Mouse (Mus musculus): ENCODE measurements at regions not wholly inside any gene's neighbourhood (a gene's known extent, or its start where the extent isn't known, plus 50 kb on each side); places are given as distances from the start of the nearest gene placed in this dataset.

- Histone ChIP-seq H3K4me3 (ENCODE audit: low read depth, low read length) (no peak overlapping the region), H3K27ac (ENCODE audit: low read depth, low read length) (no peak overlapping the region), H3K4me1 (replicated peaks; ENCODE audit: control insufficient read depth, insufficient read depth, low read length) (no peaks in the 10 kb centered on the region), H3K9me3 (ENCODE audit: control insufficient read depth) (no peaks in the 10 kb centered on the region), H3K27me3 (replicated peaks; ENCODE audit: control insufficient read depth, insufficient read depth, low read length) (no peaks in the 10 kb centered on the region), H3K4me2 (replicated peaks; ENCODE audit: low read depth) (no peak overlapping the region), H3K36me3 (ENCODE audit: control insufficient read depth, insufficient read depth) (no peaks in the 10 kb centered on the region), H3K9ac (ENCODE audit: low read depth, low read length) (no peak overlapping the region)
- ATAC-seq: no peak
- 51% methylated on average over 7 of the region's 7 CpGs for WGBS
- no peak for TF ChIP-seq CTCF (IDR thresholded peaks at IDR 0.05; ENCODE audit: low read depth)
Observed at GRCm38 (mm10) chr10:60948983-60949677, 117.7 kb upstream of the Unc5b start.

DNA sequence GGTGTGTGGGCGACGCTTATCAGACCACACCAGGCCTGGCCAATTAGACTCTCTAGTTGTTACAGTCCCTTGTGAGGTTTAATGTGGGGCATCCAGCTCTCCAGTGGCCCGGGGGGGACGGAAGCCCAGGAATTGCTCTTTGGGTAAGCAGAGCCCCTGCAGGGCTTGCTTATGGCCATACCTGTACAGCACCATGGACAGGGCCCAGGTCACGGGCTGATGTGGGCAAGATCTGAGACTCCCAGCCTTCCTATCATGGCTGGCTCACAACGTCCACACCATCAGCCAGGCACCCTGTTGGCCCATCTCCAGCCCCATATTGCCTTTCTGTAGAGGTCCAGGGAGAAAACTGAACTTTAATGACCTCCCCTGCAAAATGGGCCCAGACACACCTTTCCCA lies 111.7 kb upstream of the Unc5b start:
- no peak for TF ChIP-seq CTCF (IDR thresholded peaks at IDR 0.05; ENCODE audit: low read depth)
- Histone ChIP-seq H3K27me3 (replicated peaks; ENCODE audit: control insufficient read depth, insufficient read depth, low read length) (no peaks in the 10 kb centered on the region), H3K4me3 (ENCODE audit: low read depth, low read length) (no peak overlapping the region), H3K4me2 (replicated peaks; ENCODE audit: low read depth) (no peak overlapping the region), H3K36me3 (ENCODE audit: control insufficient read depth, insufficient read depth) (no peaks in the 10 kb centered on the region), H3K9me3 (ENCODE audit: control insufficient read depth) (no peaks in the 10 kb centered on the region), H3K27ac (ENCODE audit: low read depth, low read length) (no peak overlapping the region), H3K9ac (ENCODE audit: low read depth, low read length) (no peak overlapping the region), H3K4me1 (replicated peaks; ENCODE audit: control insufficient read depth, insufficient read depth, low read length) (no peaks in the 10 kb centered on the region)
- no peak for ATAC-seq
- 65% methylated on average over 6 of the region's 6 CpGs for WGBS

- Histone ChIP-seq H3K4me2 (replicated peaks; ENCODE audit: low read depth) (no peak overlapping the region), H3K9ac (ENCODE audit: low read depth, low read length) (no peak overlapping the region), H3K36me3 (ENCODE audit: control insufficient read depth, insufficient read depth) (no peaks in the 10 kb centered on the region), H3K4me1 (replicated peaks; ENCODE audit: control insufficient read depth, insufficient read depth, low read length) (0 out of 2 replicates have a peak, but pooled peaks cover 2% of the 10 kb centered on the region), H3K9me3 (ENCODE audit: control insufficient read depth) (no peaks in the 10 kb centered on the region), H3K4me3 (ENCODE audit: low read depth, low read length) (no peak overlapping the region), H3K27me3 (replicated peaks; ENCODE audit: control insufficient read depth, insufficient read depth, low read length) (no peaks in the 10 kb centered on the region; the same call in 1 of the 2 replicates), H3K27ac (ENCODE audit: low read depth, low read length) (no peak overlapping the region)
- 85% methylated on average over 10 of the region's 10 CpGs for WGBS
- TF ChIP-seq CTCF (IDR thresholded peaks at IDR 0.05; ENCODE audit: low read depth): no peak
- ATAC-seq: no peak
Observed at GRCm38 (mm10) chr10:60938749-60939148, 107.4 kb upstream of the Unc5b start.

DNA sequence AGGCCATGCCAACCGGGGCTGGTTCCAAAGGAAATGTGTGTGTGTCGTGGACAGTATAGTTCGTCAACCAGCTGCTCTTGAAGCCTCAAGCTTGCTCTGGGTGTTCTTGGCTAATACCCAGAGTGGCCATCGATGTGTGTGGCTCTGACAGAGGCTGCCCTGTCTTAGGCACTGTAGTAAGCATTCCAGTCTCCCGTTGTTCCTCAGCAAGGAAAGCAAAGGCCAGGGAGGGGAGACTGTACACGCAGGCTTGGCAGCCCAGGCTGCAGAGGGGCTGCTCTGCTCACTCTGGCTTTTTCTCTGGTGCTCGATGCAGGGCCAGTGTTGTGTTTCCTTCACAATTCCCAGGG lies 106.1 kb upstream of the Unc5b start:
- Histone ChIP-seq H3K4me1 (replicated peaks; ENCODE audit: control insufficient read depth, insufficient read depth, low read length) (0 out of 2 replicates have a peak, but pooled peaks cover 2% of the 10 kb centered on the region), H3K27me3 (replicated peaks; ENCODE audit: control insufficient read depth, insufficient read depth, low read length) (no peaks in the 10 kb centered on the region; the same call in 1 of the 2 replicates), H3K4me3 (ENCODE audit: low read depth, low read length) (no peak overlapping the region), H3K27ac (ENCODE audit: low read depth, low read length) (no peak overlapping the region), H3K9ac (ENCODE audit: low read depth, low read length) (no peak overlapping the region), H3K9me3 (ENCODE audit: control insufficient read depth) (no peaks in the 10 kb centered on the region), H3K4me2 (replicated peaks; ENCODE audit: low read depth) (no peak overlapping the region), H3K36me3 (ENCODE audit: control insufficient read depth, insufficient read depth) (no peaks in the 10 kb centered on the region)
- no peak for TF ChIP-seq CTCF (IDR thresholded peaks at IDR 0.05; ENCODE audit: low read depth)
- WGBS: 64% methylated on average over 7 of the region's 7 CpGs
- no peak for ATAC-seq

GRCm38 (mm10) chr10:60936659-60937516 lies 105.5 kb upstream of the Unc5b start:
- 30% methylated on average over 13 of the region's 13 CpGs for WGBS

More at GRCm38 (mm10) chr10:60936659-60937516, 105.5 kb upstream of the Unc5b start:
- H3K27ac ChIP-seq (ENCODE audit: low read depth, low read length): no peak overlapping the region
- H3K9me3 ChIP-seq (ENCODE audit: control insufficient read depth): no peaks in the 10 kb centered on the region
- no peak overlapping the region for H3K4me3 ChIP-seq (ENCODE audit: low read depth, low read length)
- H3K9ac ChIP-seq (ENCODE audit: low read depth, low read length): no peak overlapping the region
- H3K27me3 ChIP-seq (replicated peaks; ENCODE audit: control insufficient read depth, insufficient read depth, low read length): no peaks in the 10 kb centered on the region; the same call in 1 of the 2 replicates
- H3K4me1 ChIP-seq (replicated peaks; ENCODE audit: control insufficient read depth, insufficient read depth, low read length): 0 out of 2 replicates have a peak, but pooled peaks cover 6% of the 10 kb centered on the region
- H3K4me2 ChIP-seq (replicated peaks; ENCODE audit: low read depth): no peak overlapping the region
- no peak for ATAC-seq
- H3K36me3 ChIP-seq (ENCODE audit: control insufficient read depth, insufficient read depth): no peaks in the 10 kb centered on the region
- TF ChIP-seq CTCF (IDR thresholded peaks at IDR 0.05; ENCODE audit: low read depth): no peak
